Mouse (Mus musculus) C2C12 (cell line): Measurements from ENCODE around the gene Arl4c.

Experiments used
- CEBPB ChIP-seq: IDR thresholded peaks from one replicate; pipeline ENCODE4 v1.6.1; 2011; ENCODE audit warnings: low read depth, mild to moderate bottlenecking, control low read depth, moderate library complexity
- CTCF ChIP-seq: IDR thresholded peaks from one replicate; pipeline ENCODE4 v1.5.1; 2011; ENCODE audit not compliant: control insufficient read depth, insufficient read depth, insufficient read length
- MAX ChIP-seq: IDR thresholded peaks from one replicate; pipeline ENCODE4 v1.6.1; 2011; ENCODE audit warnings: mild to moderate bottlenecking, control low read depth
- MYOD1 ChIP-seq: IDR thresholded peaks from one replicate; pipeline ENCODE4 v1.6.1; 2011; ENCODE audit warnings: low read depth; ENCODE audit not compliant: control insufficient read depth, insufficient read length
- USF1 ChIP-seq: IDR thresholded peaks from one replicate; pipeline ENCODE4 v1.6.1; 2011; ENCODE audit warnings: low read depth, mild to moderate bottlenecking, control low read depth, moderate library complexity

GRCm38 (mm10) chr1:88655473-88656095 lies 46.4 kb downstream of the Arl4c start:
- TF ChIP-seq CTCF (no peak), MAX (no peak), MYOD1 (no peak), USF1 (no peak), CEBPB (no peak)
